Mouse (Mus musculus) T-helper 17 cell (primary cell): Measurements from ENCODE around the gene Gpc5.

Source experiments
- in situ Hi-C, 2 experiments: fragments of 300-600 bp; cut with MboI, MseI; formaldehyde crosslinking; loops; 1 replicate in 1 of 2; 2 replicates in 1 of 2; pipeline ENCODE4 v1.15.1; 2025; ENCODE audit warnings: high pct_unique_total_duplicates in 2 of 2

Gpc5 gene

GRCm38 (mm10) chr14:115349448-115349847, 257.4 kb downstream of the Gpc5 start:
- in situ Hi-C loops = no loop called here

DNA sequence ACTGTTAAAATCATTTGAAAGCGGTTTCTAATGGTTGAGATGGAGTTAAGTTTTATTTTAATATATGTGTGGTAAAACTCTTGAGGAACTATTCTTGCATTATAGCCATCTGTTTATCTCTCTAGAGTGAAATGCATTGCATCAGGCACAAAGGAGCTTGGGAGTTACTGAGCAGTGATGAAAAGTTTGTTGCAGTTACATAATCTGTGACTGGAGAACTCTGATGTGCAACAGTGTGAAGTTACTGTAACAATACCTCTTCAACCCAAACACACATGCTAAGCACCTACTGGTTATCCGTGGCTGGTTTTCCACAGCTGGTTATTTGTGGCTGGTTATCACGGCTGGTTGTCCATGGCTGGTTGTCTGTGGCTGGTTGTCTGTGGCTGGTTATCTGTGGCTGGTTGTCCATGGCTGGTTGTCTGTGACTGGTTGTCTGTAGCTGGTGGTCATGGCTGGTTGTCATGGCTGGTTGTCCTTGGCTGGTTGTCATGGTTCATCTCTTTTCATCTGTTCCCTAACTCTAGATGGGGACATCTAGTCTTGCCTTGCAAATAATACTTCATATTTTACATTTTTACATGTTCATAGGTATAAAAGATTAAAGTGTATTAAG, 273.4 kb downstream of the Gpc5 start:
- in situ Hi-C loops = no loop called here

- in situ Hi-C loops = loop anchor here (5.0 to 10.0 kb wide), 2 partner anchors 355 to 517 kb away; no protein-coding TSS in a partner anchor
Observed at GRCm38 (mm10) chr14:115369611-115370167, 277.7 kb downstream of the Gpc5 start.

DNA sequence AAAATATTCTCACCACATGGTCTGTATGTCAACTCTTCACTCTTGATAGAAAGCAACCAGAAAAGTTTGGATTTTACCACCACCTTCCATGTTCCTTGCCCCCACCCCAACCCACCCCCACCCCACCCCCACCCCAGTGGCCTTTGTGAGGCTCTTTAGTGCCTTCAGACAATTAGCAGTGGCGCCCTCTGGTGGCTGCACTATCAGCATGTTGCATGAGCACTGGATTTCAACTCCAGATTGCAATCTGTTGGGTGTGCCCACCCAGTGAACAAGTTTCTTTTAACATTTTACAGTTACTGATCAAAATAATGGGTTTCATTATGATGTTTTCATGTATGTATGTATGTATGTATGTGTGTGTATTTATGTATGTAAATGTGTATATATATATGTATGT, 279.1 kb downstream of the Gpc5 start:
- in situ Hi-C loops = loop anchor here (5.0 to 10.0 kb wide), 2 partner anchors 356 to 519 kb away; no protein-coding TSS in a partner anchor

DNA sequence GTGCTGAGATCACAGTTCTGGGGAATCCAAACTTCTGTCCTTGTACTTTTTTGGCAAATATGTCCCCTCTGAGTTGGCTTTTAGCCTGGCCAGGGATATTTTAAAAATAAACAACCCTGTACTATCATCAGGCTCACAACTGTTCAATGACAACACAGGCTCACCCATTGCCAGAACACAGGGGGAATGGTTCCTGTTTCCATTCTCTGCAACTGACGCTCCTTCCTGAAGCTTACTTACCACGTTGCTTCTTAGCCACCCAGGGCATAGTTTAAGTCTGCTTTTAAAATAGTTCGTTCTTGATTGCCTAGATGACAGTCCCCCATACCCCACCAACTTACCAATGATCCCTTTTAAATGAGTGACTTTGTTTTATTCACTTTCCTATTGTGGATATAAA, 299.8 kb downstream of the Gpc5 start:
- in situ Hi-C loops = loop anchor here in 1 of 2 experiments (25.0 kb wide), 1 partner anchor 530 kb away; no protein-coding TSS in a partner anchor

DNA sequence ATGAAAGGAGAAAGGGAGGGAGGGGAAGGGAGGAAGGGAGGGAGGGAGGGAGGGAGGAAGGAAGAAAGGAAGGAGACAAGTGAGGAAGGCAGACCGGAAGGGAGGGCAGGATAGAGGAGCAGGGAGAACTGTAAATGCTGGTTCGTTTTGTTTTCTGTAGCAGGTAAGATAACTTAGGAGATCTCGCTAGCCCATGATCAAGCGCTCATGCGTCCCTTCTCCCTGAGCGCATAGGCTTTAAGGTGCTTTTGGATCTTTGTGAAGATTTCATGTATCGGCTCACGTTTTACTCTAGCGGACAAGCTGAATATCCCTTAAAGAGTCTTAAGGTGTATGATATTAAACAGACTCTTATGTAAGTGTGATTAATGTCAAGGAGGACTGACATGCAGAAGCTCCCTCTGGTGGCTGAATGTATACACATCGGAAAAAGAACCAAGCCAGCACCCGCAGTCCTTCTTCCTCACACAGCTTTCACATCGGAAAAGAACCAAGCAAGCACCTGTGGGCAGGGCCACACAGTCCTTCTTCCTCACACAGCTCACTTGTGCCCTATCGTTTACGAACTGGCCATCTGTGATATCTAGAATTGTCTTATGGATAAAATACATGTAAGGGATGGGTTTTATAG, 301.0 kb downstream of the Gpc5 start:
- in situ Hi-C loops = loop anchor here in 1 of 2 experiments (25.0 kb wide), 1 partner anchor 531 kb away; no protein-coding TSS in a partner anchor

GRCm38 (mm10) chr14:115406596-115406995, 314.6 kb downstream of the Gpc5 start:
- in situ Hi-C loops = no loop called here

GRCm38 (mm10) chr14:115407309-115407930, 315.4 kb downstream of the Gpc5 start:
- in situ Hi-C loops = no loop called here

DNA sequence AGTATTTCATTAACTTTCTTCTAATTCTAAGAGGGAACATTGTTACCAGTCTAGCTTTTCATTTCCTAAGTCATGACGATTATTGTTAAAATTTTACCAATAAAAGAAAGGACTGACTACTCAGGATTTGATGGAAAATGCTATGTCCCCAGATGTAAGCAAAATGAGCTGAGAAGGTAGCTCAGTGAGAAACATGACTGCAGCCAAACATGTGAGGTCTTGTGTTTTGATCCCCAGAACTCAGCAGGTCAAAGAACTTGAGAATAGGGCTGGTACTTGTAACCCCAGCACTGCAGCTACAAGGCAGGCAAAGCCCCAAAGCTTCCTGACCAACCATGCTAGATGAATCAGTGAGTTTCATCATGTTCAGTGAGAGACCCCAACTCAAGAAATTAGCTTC, 318.9 kb downstream of the Gpc5 start:
- in situ Hi-C loops = no loop called here

- in situ Hi-C loops = no loop called here
Observed at GRCm38 (mm10) chr14:115411513-115412174, 319.6 kb downstream of the Gpc5 start.

DNA sequence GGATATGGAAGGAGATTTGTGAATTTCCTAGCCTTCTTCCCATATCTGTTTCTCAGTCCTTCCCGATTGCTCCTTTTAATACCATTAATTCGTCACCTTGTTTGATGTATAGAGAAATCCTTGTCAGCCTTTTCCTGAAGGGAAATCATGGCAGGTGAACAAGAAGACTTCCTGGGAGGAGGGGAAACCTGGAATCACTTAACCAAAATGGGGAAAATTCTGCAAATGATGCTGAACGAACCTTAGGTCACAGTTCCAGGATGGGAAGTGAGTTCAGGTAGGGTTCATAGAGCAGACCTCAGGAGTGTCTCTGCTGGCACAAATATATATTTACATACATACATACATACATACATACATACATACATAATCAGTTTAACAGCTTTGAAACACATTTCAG, 320.8 kb downstream of the Gpc5 start:
- in situ Hi-C loops = no loop called here

GRCm38 (mm10) chr14:115413429-115413828, 321.4 kb downstream of the Gpc5 start:
- in situ Hi-C loops = no loop called here

DNA sequence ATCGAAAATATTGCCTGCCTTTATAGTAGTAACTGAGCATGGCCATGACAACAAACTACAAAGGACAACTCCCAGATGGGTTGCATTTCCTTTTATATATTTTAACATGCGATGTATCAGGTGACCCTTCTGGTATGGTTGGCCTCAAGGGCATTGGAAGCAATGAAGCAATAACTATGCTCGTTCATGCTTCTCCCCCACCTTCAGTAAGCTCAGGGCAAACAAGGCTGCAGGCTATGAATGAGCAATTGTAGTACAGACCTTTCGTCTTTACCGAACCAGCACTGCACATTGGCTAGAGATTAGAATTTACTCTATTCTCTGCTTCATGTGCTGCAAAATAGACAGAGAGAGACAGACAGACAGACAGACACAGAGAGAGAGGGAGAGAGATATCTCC, 322.5 kb downstream of the Gpc5 start:
- in situ Hi-C loops = no loop called here

- in situ Hi-C loops = no loop called here
Observed at GRCm38 (mm10) chr14:115431967-115432366, 340.0 kb downstream of the Gpc5 start.

DNA sequence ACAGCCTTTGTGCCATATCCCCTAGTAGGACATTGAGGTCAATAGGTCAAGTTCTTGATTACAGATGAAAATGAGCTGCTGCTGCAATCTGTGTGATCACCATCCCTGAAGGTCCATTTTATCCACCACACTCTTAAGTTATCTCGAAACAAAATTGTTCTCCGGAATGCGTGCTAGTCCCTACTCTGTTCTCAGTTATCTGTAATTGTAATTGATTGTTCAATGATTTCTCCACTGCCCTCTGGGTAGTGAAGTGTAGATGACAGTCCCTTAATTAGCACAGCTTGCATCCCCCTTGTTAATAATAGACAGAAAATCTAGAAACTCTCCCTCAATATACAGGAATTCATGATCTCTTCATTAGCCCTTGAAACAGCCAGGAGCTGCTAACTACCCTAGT, 340.4 kb downstream of the Gpc5 start:
- in situ Hi-C loops = no loop called here

- in situ Hi-C loops = no loop called here
Observed at GRCm38 (mm10) chr14:115436617-115437016, 344.6 kb downstream of the Gpc5 start.

DNA sequence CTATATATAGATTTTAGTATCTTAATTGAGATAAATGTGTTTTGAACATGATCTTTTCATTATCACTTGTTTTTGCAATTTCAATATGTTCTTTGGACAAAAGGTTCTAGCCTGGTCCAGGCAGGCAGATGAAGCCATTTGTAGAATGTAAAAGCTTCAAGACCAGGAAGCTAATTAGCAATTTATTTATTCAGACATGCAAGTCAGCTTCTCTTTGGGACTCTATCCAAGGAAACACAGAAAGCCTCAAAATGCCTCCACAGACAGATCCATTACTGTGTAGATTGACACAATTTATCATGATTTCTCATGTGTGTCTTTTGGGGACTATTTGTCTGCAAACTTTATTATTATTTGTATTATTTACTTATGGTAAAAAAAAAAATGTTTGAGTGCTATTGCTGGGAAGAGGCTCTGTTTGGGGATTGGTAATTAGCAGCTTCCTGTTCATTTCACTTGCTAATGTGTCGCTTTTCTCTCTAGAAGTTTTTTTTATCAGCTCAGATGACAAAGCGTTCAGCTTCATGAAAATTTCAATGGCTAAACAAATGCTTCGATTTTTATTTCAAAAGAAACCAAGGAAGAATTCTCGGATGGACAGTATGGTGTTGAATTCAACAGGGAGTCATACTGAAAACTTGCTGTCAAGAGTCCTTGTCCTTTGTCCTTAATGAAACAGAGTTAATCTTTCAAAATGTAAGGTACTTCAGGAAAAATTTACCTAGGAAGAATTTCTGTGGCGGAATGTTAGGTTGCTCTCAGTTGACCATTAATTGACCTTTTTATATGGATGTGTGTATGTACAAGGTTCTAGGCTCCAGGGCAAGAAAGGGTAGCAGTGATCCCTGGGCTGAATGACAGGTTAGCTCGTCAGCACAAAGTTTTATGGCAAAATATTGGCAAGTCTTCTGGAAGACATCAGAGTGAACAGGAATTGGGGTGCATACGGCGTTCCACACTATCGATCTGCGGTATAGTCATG, 353.1 kb downstream of the Gpc5 start:
- in situ Hi-C loops = no loop called here

DNA sequence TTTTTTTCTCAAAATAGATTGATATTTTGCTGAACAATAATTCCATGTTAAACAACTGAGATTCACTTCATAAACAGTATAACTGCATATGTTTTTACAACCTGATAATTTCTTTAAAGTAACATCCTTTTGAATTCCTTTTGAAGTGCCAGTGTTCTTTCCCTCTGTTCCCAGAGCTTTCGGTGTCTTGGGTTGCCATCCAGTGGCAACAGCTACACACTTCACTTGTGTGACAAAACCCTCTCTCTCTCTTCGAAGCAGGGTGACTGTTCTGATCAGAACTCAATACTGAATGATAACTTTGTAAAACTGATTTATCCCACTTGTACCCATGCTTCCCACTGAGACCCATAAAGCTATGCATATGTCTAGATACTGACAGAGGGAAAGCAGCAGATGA, 358.9 kb downstream of the Gpc5 start:
- in situ Hi-C loops = loop anchor here in 1 of 2 experiments (10.0 kb wide), 1 partner anchor 1426 kb away; no protein-coding TSS in a partner anchor

DNA sequence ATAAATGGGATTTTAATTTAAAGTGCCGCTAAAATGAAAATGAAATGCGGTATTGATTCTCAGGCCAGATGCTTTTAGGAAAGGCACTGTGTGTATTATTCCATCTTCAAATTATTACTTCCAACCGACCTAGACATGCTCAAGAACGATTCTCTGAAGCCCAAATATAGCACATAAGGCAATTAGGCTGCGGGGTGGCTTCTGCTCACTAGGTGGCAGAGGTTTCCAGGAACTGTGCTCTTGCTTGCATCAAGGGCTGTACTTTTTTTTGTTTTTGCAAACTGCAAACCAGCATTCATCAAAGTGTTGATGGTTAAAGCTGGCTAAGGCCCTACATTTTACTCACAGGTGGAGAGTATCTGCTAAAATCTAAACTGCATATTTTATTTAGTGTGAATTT, 375.9 kb downstream of the Gpc5 start:
- in situ Hi-C loops = no loop called here

DNA sequence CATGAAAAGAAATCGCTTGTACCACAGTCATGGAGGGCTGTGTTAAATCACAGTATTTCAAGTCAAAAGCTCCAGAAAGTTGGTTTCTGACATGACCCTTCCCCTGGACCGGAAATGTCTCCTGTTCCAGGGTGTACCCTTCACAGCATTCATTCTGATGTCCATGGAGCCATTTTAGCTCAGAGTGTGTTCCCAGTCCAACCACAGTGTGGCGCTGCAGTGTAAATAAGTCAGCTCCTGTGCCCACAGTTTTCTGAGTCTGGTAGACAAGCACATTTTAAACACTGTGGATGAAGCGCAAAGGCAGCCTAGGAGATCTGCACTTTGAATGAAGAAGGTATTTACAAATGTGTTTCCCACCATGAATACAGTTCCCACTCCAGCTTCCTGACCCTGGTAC, 383.2 kb downstream of the Gpc5 start:
- in situ Hi-C loops = no loop called here

GRCm38 (mm10) chr14:115477360-115477759, 385.3 kb downstream of the Gpc5 start:
- in situ Hi-C loops = no loop called here
